Comparison of ENCODE assay signal across 11 mouse cellular contexts in the genomic region with DNA sequence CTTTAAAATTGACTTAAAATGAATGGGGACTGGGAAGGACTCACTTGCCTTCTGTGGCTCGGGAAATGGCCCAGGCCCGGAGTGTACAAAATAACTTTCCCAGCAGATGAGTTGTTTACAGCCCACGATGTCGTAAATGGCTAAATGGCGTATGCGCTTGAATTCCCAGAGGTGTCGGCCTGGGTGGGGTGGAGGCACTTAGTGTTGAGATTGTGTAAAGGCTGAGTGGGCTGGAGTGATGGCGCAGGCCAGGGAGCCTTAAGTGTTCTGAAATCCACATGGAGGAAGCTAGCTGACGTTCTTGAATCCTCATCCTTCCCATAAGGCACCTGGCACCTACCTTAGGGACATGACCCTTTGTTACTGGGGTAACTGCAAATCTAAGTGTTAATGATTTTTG. TPM values are rescaled to one million over a fixed set of nuclear protein-coding genes. Genes with fewer than 3 reads are reported as not detected.
DNase-seq lines count a peak whose midpoint lies in the region; ATAC-seq and TF ChIP-seq lines count a peak whose summit lies in the region.
"Had no signal": no experiment of that assay in that cellular context is flagged by ENCODE, and none has a peak within 500 bp of the region (broad histone marks: within the 10 kb centered on the region; RNA-seq: fewer than 3 reads in every experiment).

No protein-coding gene starts in this region.

- 0 out of 2 replicates have a peak, but pooled peaks cover 2% of the 10 kb centered on the region for H3K36me3 ChIP-seq in heart, embryonic 11.5 days (ENCODE audit: control insufficient read depth, insufficient read depth, low read length)
- no peaks in the 10 kb centered on the region for H3K36me3 ChIP-seq in ES-E14 (ENCODE audit: control insufficient read depth, insufficient read depth, low read length, poor library complexity, severe bottlenecking)
- no peaks in the 10 kb centered on the region for H3K36me3 ChIP-seq in forebrain, embryonic 14.5 days (ENCODE audit: control insufficient read depth, insufficient read depth, low read length)

- H3K9ac ChIP-seq in heart, embryonic 11.5 days (ENCODE audit: low read depth, low read length), result no peak overlapping the region
- peak overlapping the region; percentile 35; the same call in 1 of the 2 replicates for H3K9ac ChIP-seq in ES-E14 (ENCODE audit: insufficient read depth, low read depth, low read length, poor library complexity, severe bottlenecking)
- no peak overlapping the region for H3K9ac ChIP-seq in forebrain, embryonic 14.5 days (ENCODE audit: low read length)
- H3K9ac ChIP-seq: embryonic facial prominence, embryonic 15.5 days had no signal

- DNase-seq in heart, adult 18-20 months, result peak; percentile 81 to 84
- DNase-seq in ES-E14 (ENCODE audit: low read depth, low spot score), result no peak
- peak; percentile 73 to 76 for DNase-seq in heart, adult 9 months (ENCODE audit: low spot score in 2 of 2)
- DNase-seq in lung, postnatal 14 days, result peak; percentile 54
- DNase-seq in urinary bladder, postnatal 10 days (ENCODE audit: low spot score), result no peak
- DNase-seq in forebrain, embryonic 14.5 days (ENCODE audit: low spot score), result no peak

- ATAC-seq in heart, embryonic 11.5 days (replicated peaks; ENCODE audit: insufficient number of reproducible peaks, low FRiP score, low TSS enrichment), result no peak
- ATAC-seq in forebrain, embryonic 14.5 days, result no peak
- ATAC-seq: activated CD4-positive, CD25-positive, alpha-beta regulatory T cell, adult 4 months; hindbrain, postnatal 0 days had no signal

- no peak overlapping the region for H3K27ac ChIP-seq in heart, embryonic 11.5 days (ENCODE audit: low read depth, low read length)
- no peak overlapping the region for H3K27ac ChIP-seq in ES-E14 (ENCODE audit: insufficient read depth, low read depth, low read length, poor library complexity, severe bottlenecking)
- H3K27ac ChIP-seq in forebrain, embryonic 14.5 days (ENCODE audit: low read depth, low read length), result no peak overlapping the region
- H3K27ac ChIP-seq: embryonic facial prominence, embryonic 15.5 days; hindbrain, postnatal 0 days had no signal

- WGBS in heart, embryonic 11.5 days (ENCODE audit: insufficient replicate concordance), result 82% methylated on average over 9 of the region's 9 CpGs
- WGBS in forebrain, embryonic 14.5 days, result 93% methylated on average over 9 of the region's 9 CpGs

- H3K4me2 ChIP-seq in heart, embryonic 11.5 days, result no peak overlapping the region
- no peak overlapping the region for H3K4me2 ChIP-seq in forebrain, embryonic 14.5 days (ENCODE audit: low read length)
- H3K4me2 ChIP-seq: embryonic facial prominence, embryonic 15.5 days had no signal

- H3K4me1 ChIP-seq in heart, embryonic 11.5 days (ENCODE audit: control insufficient read depth, insufficient read depth, low read length), result peaks cover 21% of the 10 kb centered on the region
- H3K4me1 ChIP-seq in ES-E14 (ENCODE audit: control insufficient read depth in 2 of 2, insufficient read depth in 2 of 2, low read length in 2 of 2, poor library complexity in 1 of 2), result peaks cover 1 to 10% of the 10 kb centered on the region in 2 experiments; a peak in 1 of 4 replicates
- H3K4me1 ChIP-seq in forebrain, embryonic 14.5 days (ENCODE audit: control insufficient read depth, insufficient read depth, low read length), result no peaks in the 10 kb centered on the region

- H3K27me3 ChIP-seq in heart, embryonic 11.5 days (ENCODE audit: control insufficient read depth, insufficient read depth, low read length), result no peaks in the 10 kb centered on the region
- no peaks in the 10 kb centered on the region; the same call in 1 of the 2 replicates for H3K27me3 ChIP-seq in forebrain, embryonic 14.5 days (replicated peaks; ENCODE audit: control insufficient read depth, insufficient read depth, low read length)
- H3K27me3 ChIP-seq: CH12.LX; embryonic facial prominence, embryonic 15.5 days had no signal

- H3K9me3 ChIP-seq in heart, embryonic 11.5 days (replicated peaks; ENCODE audit: control insufficient read depth, low read length), result no peaks in the 10 kb centered on the region
- no peaks in the 10 kb centered on the region for H3K9me3 ChIP-seq in ES-E14 (ENCODE audit: control insufficient read depth, insufficient read depth, low read depth, low read length)
- no peaks in the 10 kb centered on the region for H3K9me3 ChIP-seq in forebrain, embryonic 14.5 days (replicated peaks; ENCODE audit: control insufficient read depth, low read length)
- H3K9me3 ChIP-seq: embryonic facial prominence, embryonic 15.5 days had no signal

- in situ Hi-C loops in ES-E14 (cut with MboI; ENCODE audit: low sequenced_read_pairs in 2 of 2, unreplicated experiment in 2 of 2), result no loop called here

- H3K4me3 ChIP-seq in heart, embryonic 11.5 days (ENCODE audit: low read depth, low read length), result no peak overlapping the region
- H3K4me3 ChIP-seq in ES-E14 (ENCODE audit: insufficient read depth in 1 of 2, low read depth in 1 of 2, low read length in 2 of 2, poor library complexity in 1 of 2, severe bottlenecking in 1 of 2), result no peak overlapping the region
- H3K4me3 ChIP-seq in forebrain, embryonic 14.5 days (ENCODE audit: low read depth, low read length), result no peak overlapping the region
- H3K4me3 ChIP-seq: embryonic facial prominence, embryonic 15.5 days had no signal

TF ChIP-seq in ES-E14, 5 proteins besides CTCF, POLR2A, EP300 and RAD21:
- TF ChIP-seq ZNF384 (IDR thresholded peaks at IDR 0.05; ENCODE audit: low read depth, low read length) (no peak), HCFC1 (IDR thresholded peaks at IDR 0.05; ENCODE audit: borderline replicate concordance, insufficient read depth, low read length) (no peak), MAFK (IDR thresholded peaks at IDR 0.05; ENCODE audit: insufficient read depth, low read depth, low read length) (no peak), CHD2 (IDR thresholded peaks at IDR 0.05; ENCODE audit: low read depth, low read length) (no peak), ZC3H11A (IDR thresholded peaks at IDR 0.05; ENCODE audit: borderline replicate concordance, low read depth, low read length) (no peak)

RNA-seq across cellular contexts. Expression of a gene that starts 7.2 kb away (rescaled TPM):
- total RNA-seq in heart, adult 18-20 months (2021), result 10 to 100 TPM; 20.5 to 21.7 TPM
- polyA plus RNA-seq in heart, embryonic 11.5 days (2014; fragmentation: Nextera tagmentation; extraction: Ambion mirVana), result 35.7 and 38.2 TPM in 2 replicates
- 13.3 and 16.4 TPM in 2 replicates for total RNA-seq in ES-E14 (2012; rRNA removed)
- 43.9 and 48.6 TPM in 2 replicates for polyA plus RNA-seq in forebrain, embryonic 14.5 days (2014; fragmentation: Nextera tagmentation; extraction: Ambion mirVana)

RNA-seq across cellular contexts. Expression of a gene that starts 7.5 kb away (rescaled TPM):
- 10 to 100 TPM; 12.4 to 15.0 TPM for total RNA-seq in heart, adult 18-20 months (2021)
- 8.3 and 8.6 TPM in 2 replicates for polyA plus RNA-seq in heart, embryonic 11.5 days (2014; fragmentation: Nextera tagmentation; extraction: Ambion mirVana)
- 4.4 and 5.3 TPM in 2 replicates for total RNA-seq in ES-E14 (2012; rRNA removed)
- 1.9 and 2.7 TPM in 2 replicates for polyA plus RNA-seq in forebrain, embryonic 14.5 days (2014; fragmentation: Nextera tagmentation; extraction: Ambion mirVana)

RNA-seq across cellular contexts. Expression of a gene that starts 36.9 kb away (rescaled TPM):
- total RNA-seq in heart, adult 18-20 months (2021), result under 1 TPM; 0.12 to 0.39 TPM
- 2.5 and 3.2 TPM in 2 replicates for polyA plus RNA-seq in heart, embryonic 11.5 days (2014; fragmentation: Nextera tagmentation; extraction: Ambion mirVana)
- 2.1 and 3.9 TPM in 2 replicates for total RNA-seq in ES-E14 (2012; rRNA removed)
- polyA plus RNA-seq in forebrain, embryonic 14.5 days (2014; fragmentation: Nextera tagmentation; extraction: Ambion mirVana), result 3.0 and 3.1 TPM in 2 replicates

Comparison
In these comparisons a context has a peak if more than half of its experiments do, and no peak if none do; other contexts are left out.
1. DNase-seq: peak in heart, adult 18-20 months (2 of 2), heart, adult 9 months (2 of 2) and lung, postnatal 14 days (single experiment); none in ES-E14 (single experiment), urinary bladder, postnatal 10 days (single experiment) and forebrain, embryonic 14.5 days (single experiment).